10 mouse cellular contexts compared by ENCODE assay signal in the genomic region with DNA sequence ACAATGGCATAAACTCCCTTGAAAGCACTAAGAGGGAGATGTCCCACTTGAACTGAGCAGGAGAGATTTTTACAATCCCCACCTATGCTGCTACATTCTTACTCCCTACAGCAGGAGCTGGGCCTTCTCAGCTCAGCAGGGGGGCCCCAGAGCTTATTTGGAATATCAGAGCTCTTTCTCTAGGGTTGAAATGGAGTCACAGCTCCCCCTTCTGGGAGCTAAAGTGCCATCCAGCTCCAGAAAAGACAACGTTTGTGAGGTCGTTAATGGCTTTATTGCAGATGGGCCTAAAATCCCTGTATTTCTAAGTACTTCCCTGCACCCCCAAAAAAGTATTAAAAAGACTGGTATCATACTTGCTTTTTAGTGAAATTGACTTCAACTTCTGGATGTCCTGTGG. TPM values are rescaled to one million over a fixed set of nuclear protein-coding genes. Genes with fewer than 3 reads are reported as not detected.
DNase-seq lines count a peak whose midpoint lies in the region; ATAC-seq and TF ChIP-seq lines count a peak whose summit lies in the region.
"Had no signal": no experiment of that assay in that cellular context is flagged by ENCODE, and none has a peak within 500 bp of the region (broad histone marks: within the 10 kb centered on the region; RNA-seq: fewer than 3 reads in every experiment).

No protein-coding gene starts in this region.

- H3K4me2 ChIP-seq in kidney, postnatal 0 days (ENCODE audit: low read length): no peak overlapping the region
- no peak overlapping the region for H3K4me2 ChIP-seq in liver, embryonic 14.5 days (ENCODE audit: low read depth)
- H3K4me2 ChIP-seq: midbrain, embryonic 12.5 days had no signal

- ATAC-seq in kidney, postnatal 0 days (replicated peaks; ENCODE audit: low FRiP score, low read depth): no peak
- no peak for ATAC-seq in liver, embryonic 14.5 days (ENCODE audit: insufficient read depth)
- ATAC-seq in megakaryocyte, adult 5-6 weeks (ENCODE audit: poor library complexity, severe bottlenecking): no peak

- no peaks in the 10 kb centered on the region for H3K9me3 ChIP-seq in kidney, postnatal 0 days (replicated peaks; ENCODE audit: low read length)
- no peaks in the 10 kb centered on the region for H3K9me3 ChIP-seq in liver, embryonic 14.5 days (ENCODE audit: control insufficient read depth, low read length)
- H3K9me3 ChIP-seq: midbrain, embryonic 12.5 days had no signal

- H3K4me1 ChIP-seq in kidney, postnatal 0 days (replicated peaks; ENCODE audit: insufficient read depth, low read length): no peaks in the 10 kb centered on the region
- H3K4me1 ChIP-seq in liver, embryonic 14.5 days (replicated peaks; ENCODE audit: control insufficient read depth in 2 of 2, insufficient read depth in 2 of 2, low read length in 1 of 2): no peaks in the 10 kb centered on the region
- H3K4me1 ChIP-seq: midbrain, embryonic 12.5 days had no signal

- H3K36me3 ChIP-seq in kidney, postnatal 0 days (ENCODE audit: insufficient read depth, low read length): no peaks in the 10 kb centered on the region
- H3K36me3 ChIP-seq in liver, embryonic 14.5 days (replicated peaks; ENCODE audit: control insufficient read depth, insufficient read depth, low read depth): no peaks in the 10 kb centered on the region
- H3K36me3 ChIP-seq: midbrain, embryonic 12.5 days had no signal

- peak; percentile 63 for TF ChIP-seq CTCF in kidney, postnatal 0 days (IDR thresholded peaks at IDR 0.05; ENCODE audit: low read depth)
- TF ChIP-seq CTCF in liver, embryonic 14.5 days (IDR thresholded peaks at IDR 0.05; ENCODE audit: low read depth): peak; percentile 20; the same call in 1 of the 2 replicates

- no peak overlapping the region for H3K4me3 ChIP-seq in kidney, postnatal 0 days (replicated peaks; ENCODE audit: low read depth, low read length)
- no peak overlapping the region for H3K4me3 ChIP-seq in liver, embryonic 14.5 days (ENCODE audit: insufficient read depth in 1 of 2, low read depth in 2 of 2, low read length in 2 of 2)
- H3K4me3 ChIP-seq: midbrain, embryonic 12.5 days had no signal

- peak; percentile 49 for DNase-seq in kidney, postnatal 0 days (ENCODE audit: low spot score)
- DNase-seq in kidney, adult 9 months: no peak
- peak; percentile 96 for DNase-seq in cerebellum, adult 18-20 months
- DNase-seq in frontal cortex, postnatal 14 days (ENCODE audit: low spot score in 2 of 2): peak; percentile 36 to 60
- DNase-seq in liver, embryonic 14.5 days (ENCODE audit: low read depth in 3 of 3, low spot score in 3 of 3): no peak
- DNase-seq in right cerebral cortex, postnatal 25 days: peak; percentile 50
- DNase-seq in urinary bladder, postnatal 10 days (ENCODE audit: low spot score): no peak

- peaks cover 8% of the 10 kb centered on the region; the same call in 1 of the 2 replicates for H3K27me3 ChIP-seq in kidney, postnatal 0 days (ENCODE audit: insufficient read depth, low read length)
- peaks cover 5% of the 10 kb centered on the region; the same call in 1 of the 2 replicates for H3K27me3 ChIP-seq in liver, embryonic 14.5 days (ENCODE audit: control insufficient read depth, insufficient read depth, low read length)

- TF ChIP-seq EP300 in liver, embryonic 14.5 days (IDR thresholded peaks at IDR 0.05; ENCODE audit: low read depth): no peak

- no peak overlapping the region for H3K27ac ChIP-seq in kidney, postnatal 0 days
- H3K27ac ChIP-seq in liver, embryonic 14.5 days: no peak overlapping the region
- H3K27ac ChIP-seq: midbrain, embryonic 12.5 days had no signal

- H3K9ac ChIP-seq in kidney, postnatal 0 days (ENCODE audit: low read depth, low read length): no peak overlapping the region
- no peak overlapping the region for H3K9ac ChIP-seq in liver, embryonic 14.5 days (replicated peaks)
- H3K9ac ChIP-seq: midbrain, embryonic 12.5 days had no signal

- 7% methylated on average over 2 of the region's 2 CpGs for WGBS in kidney, postnatal 0 days
- WGBS in liver, embryonic 14.5 days (ENCODE audit: insufficient replicate concordance): 7% methylated on average over 2 of the region's 2 CpGs

RNA-seq across cellular contexts. Expression of a gene that starts 3.6 kb away (rescaled TPM):
- 1.8 and 2.5 TPM in 2 replicates for polyA plus RNA-seq in kidney, postnatal 0 days (2015; fragmentation: Nextera tagmentation; extraction: Ambion mirVana)
- 0.15 and 0.17 TPM in 2 replicates for polyA plus RNA-seq in liver, embryonic 14.5 days (2012; rRNA removed)
- polyA plus RNA-seq in liver, embryonic 14.5 days (2014; fragmentation: Nextera tagmentation; extraction: Ambion mirVana): 0.15 and 0.23 TPM in 2 replicates
- total RNA-seq in megakaryocyte, adult 5-6 weeks (2015): not detected in 2 replicates
- total RNA-seq in megakaryocyte, adult 5-6 weeks (2017): not detected in 2 replicates
- total RNA-seq: MEL had no signal

Comparison
In these comparisons a context has a peak if more than half of its experiments do, and no peak if none do; other contexts are left out.
1. DNase-seq: peak in kidney, postnatal 0 days (single experiment), cerebellum, adult 18-20 months (2 of 2), frontal cortex, postnatal 14 days (2 of 2) and right cerebral cortex, postnatal 25 days (single experiment); none in kidney, adult 9 months (single experiment), liver, embryonic 14.5 days (0 of 3) and urinary bladder, postnatal 10 days (single experiment).